Mouse (Mus musculus): ENCODE data around the gene Pam.

The Pam gene

DNA sequence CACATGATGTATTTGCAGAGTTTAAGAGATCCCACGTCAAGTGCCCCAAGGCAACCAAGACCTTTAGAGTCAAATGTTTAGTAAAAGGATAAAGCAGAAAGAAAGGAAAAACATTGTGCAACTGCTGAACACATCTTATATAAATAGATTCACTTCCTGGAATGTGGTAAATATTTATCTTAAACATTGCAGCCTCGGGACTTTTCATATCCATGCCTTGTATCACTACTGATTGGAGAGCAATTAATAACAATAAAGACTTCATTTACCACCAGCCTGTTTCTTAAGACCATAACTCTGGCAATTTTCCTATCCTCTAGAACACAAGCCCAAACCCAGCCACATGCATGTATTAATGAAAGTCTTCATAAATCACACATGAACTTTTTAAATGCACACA, 33.4 kb downstream of the Pam start:
- H3K36me3 ChIP-seq (ENCODE audit: control insufficient read depth, insufficient read depth, low read length, poor library complexity, severe bottlenecking): no peaks in the 10 kb centered on the region
- no peaks in the 10 kb centered on the region for H3K27me3 ChIP-seq (ENCODE audit: control insufficient read depth, insufficient read depth, low read length, poor library complexity, severe bottlenecking)
- no peak for DNase-seq (ENCODE audit: low read depth, low spot score)

- Histone ChIP-seq H3K36me3 (ENCODE audit: control insufficient read depth, insufficient read depth, low read length, poor library complexity, severe bottlenecking) (no peaks in the 10 kb centered on the region), H3K27me3 (ENCODE audit: control insufficient read depth, insufficient read depth, low read length, poor library complexity, severe bottlenecking) (no peaks in the 10 kb centered on the region)
- no peak for DNase-seq (ENCODE audit: low read depth, low spot score)
Observed at GRCm38 (mm10) chr1:98059401-98059800, 36.0 kb downstream of the Pam start.

DNA sequence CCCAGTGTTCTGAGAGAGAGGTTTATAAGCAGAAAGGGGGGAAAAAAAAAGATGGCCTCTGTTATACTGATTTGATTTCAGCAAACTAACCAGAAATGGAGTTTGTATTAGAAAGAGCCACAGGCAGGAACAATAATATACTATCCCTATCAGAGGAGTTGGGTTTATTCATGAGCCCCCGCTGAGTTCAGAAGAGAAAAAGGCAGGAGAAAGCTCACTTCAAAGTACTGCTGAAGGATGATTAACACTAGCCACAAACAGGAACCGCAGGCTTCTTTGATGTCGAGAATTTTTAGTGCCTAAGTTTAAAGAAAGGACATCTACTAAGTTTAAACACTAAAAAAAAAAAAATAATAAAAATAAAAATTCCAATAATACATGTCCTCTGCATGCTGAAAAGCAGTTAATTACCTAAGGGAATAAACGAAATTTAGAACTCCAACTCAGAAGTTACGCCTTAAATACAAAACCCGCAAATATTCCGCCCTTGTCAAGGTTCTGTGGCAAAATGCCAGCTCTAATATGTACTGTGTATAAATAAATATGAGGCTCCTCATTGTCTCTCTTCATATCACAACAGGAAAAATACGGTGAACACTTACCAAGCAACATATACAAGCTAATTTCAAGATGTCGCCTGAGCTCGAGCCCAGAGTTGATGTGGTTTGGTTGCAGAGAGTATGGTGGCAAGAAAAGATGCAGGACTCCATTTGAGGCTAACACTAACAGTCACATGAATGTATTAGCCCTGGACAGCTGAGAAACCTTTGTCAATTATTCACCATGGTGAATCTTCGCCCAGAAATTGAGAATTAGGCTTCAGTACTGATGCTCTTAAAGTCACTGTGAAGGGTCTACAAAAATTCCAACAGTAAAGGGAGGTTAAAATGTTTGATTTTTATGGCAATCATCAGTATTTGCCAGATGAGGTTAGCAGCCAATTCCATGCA, 38.2 kb downstream of the Pam start:
- no peak for DNase-seq (ENCODE audit: low read depth, low spot score)
- H3K27me3 ChIP-seq (ENCODE audit: control insufficient read depth, insufficient read depth, low read length, poor library complexity, severe bottlenecking): no peaks in the 10 kb centered on the region
- no peaks in the 10 kb centered on the region for H3K36me3 ChIP-seq (ENCODE audit: control insufficient read depth, insufficient read depth, low read length, poor library complexity, severe bottlenecking)

DNA sequence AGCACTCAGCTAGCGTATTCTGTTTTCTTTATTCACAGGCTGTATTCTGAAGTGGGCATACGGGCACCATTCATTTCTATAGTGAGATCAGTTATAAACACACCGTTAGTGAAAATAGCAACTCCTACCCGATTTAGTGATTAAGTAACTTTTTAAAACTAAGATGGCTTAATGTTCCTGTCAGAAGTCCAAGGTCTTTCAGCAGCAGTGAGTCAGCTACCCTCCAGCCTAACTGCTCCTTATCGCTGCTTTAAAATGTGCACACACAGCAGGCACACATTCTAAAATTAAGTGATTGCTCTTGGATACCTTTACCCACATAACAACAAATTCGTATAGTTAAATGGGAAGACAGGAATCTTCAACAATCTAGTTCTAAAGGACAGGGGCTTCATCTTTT, 39.2 kb downstream of the Pam start:
- Histone ChIP-seq H3K36me3 (ENCODE audit: control insufficient read depth, insufficient read depth, low read length, poor library complexity, severe bottlenecking) (no peaks in the 10 kb centered on the region), H3K27me3 (ENCODE audit: control insufficient read depth, insufficient read depth, low read length, poor library complexity, severe bottlenecking) (no peaks in the 10 kb centered on the region)
- no peak for DNase-seq (ENCODE audit: low read depth, low spot score)

DNA sequence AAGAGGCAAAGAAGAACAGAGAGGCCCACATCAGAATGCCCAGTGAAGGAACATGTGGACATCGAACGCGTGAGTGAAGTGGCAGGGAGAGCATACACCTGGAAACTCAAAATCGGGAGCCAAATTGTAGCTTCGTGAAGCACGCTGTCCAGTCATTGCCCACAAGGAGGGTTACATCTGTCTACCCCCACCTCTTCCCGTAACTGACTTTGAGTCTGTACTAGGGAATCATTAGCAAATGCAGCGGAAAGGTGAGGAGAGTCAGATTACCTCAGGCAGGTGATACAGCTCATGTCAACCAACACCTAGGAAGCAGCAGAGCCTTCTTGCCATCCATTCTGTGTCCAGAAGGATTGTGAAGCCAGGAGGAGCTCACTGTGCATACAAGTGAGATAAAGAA, 39.9 kb downstream of the Pam start:
- Histone ChIP-seq H3K36me3 (ENCODE audit: control insufficient read depth, insufficient read depth, low read length, poor library complexity, severe bottlenecking) (no peaks in the 10 kb centered on the region), H3K27me3 (ENCODE audit: control insufficient read depth, insufficient read depth, low read length, poor library complexity, severe bottlenecking) (no peaks in the 10 kb centered on the region)
- DNase-seq (ENCODE audit: low read depth, low spot score): no peak

DNA sequence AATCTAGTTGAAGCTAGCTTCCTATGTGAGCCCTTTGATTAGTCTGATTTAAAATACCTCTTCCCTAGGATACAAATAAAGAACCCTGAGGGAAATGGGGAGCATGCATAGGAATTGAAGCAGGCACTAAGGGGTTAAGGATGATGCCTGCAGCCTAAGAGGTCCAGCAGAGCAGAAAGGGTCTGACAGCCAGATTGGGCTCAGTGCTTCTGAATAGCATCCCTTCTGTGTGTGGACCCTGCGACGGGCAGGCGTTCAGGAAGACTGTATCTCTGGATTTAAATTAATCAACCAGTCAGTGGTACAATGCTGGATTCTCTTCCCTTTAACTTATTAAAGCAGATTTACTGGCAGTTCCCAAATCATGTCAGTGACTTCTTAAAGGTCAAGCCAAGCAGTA, 41.5 kb downstream of the Pam start:
- no peak for DNase-seq (ENCODE audit: low read depth, low spot score)
- no peaks in the 10 kb centered on the region for H3K36me3 ChIP-seq (ENCODE audit: control insufficient read depth, insufficient read depth, low read length, poor library complexity, severe bottlenecking)
- H3K27me3 ChIP-seq (ENCODE audit: control insufficient read depth, insufficient read depth, low read length, poor library complexity, severe bottlenecking): no peaks in the 10 kb centered on the region

GRCm38 (mm10) chr1:98053447-98053846, 42.0 kb downstream of the Pam start:
- Histone ChIP-seq H3K27me3 (ENCODE audit: control insufficient read depth, insufficient read depth, low read length, poor library complexity, severe bottlenecking) (no peaks in the 10 kb centered on the region), H3K36me3 (ENCODE audit: control insufficient read depth, insufficient read depth, low read length, poor library complexity, severe bottlenecking) (no peaks in the 10 kb centered on the region)
- no peak for DNase-seq (ENCODE audit: low read depth, low spot score)

GRCm38 (mm10) chr1:98052775-98053174, 42.7 kb downstream of the Pam start:
- no peak for DNase-seq (ENCODE audit: low read depth, low spot score)
- no peaks in the 10 kb centered on the region for H3K36me3 ChIP-seq (ENCODE audit: control insufficient read depth, insufficient read depth, low read length, poor library complexity, severe bottlenecking)
- no peaks in the 10 kb centered on the region for H3K27me3 ChIP-seq (ENCODE audit: control insufficient read depth, insufficient read depth, low read length, poor library complexity, severe bottlenecking)

DNA sequence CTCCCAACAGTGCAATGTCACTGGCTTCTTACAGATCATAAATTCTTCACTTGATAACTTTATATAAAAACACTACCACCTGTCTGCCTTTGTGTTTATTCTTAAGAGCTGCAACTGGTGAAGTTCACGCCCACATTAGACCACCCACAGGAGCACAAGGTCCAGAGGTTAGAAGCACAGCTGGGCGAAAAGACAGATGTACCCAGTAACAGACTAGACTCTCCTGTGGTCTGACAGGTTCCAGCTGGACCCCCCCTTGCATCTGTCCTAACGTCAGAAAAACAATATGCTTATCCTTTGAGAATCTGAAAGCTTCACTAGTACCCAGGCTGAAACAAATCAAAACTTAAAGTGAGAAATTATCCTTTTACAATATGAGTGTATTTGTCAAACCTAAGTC, 44.4 kb downstream of the Pam start:
- DNase-seq (ENCODE audit: low read depth, low spot score): no peak
- no peaks in the 10 kb centered on the region for H3K36me3 ChIP-seq (ENCODE audit: control insufficient read depth, insufficient read depth, low read length, poor library complexity, severe bottlenecking)
- H3K27me3 ChIP-seq (ENCODE audit: control insufficient read depth, insufficient read depth, low read length, poor library complexity, severe bottlenecking): no peaks in the 10 kb centered on the region

GRCm38 (mm10) chr1:98049756-98050155, 45.7 kb downstream of the Pam start:
- no peak for DNase-seq (ENCODE audit: low read depth, low spot score)

DNA sequence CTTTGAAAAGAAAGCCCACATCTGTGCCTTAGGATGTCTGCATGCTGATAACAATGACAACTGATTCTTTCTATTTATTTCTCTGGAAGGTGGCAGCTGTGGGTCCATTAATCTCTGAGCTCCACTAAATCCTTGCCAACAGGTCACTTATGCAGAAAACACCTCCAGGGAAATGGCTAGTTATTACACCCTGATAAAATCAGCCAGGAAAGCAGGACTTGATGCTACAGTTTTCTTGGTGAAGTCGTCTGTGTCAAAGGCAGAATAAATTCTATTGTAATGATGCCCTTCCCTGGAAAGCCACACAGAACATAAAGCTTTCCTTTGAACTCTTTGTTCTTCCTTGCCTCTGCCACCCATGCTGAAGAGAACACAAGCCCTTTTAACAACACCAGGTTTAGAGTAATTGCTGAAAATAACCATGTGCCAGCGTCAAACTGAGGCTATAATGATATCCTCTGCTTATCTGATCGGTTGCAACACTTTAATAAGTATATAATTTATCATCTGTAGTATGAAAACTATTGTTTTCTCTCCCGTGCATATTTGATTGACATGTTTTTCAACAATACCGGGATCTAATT, 47.1 kb downstream of the Pam start:
- Histone ChIP-seq H3K27me3 (ENCODE audit: control insufficient read depth, insufficient read depth, low read length, poor library complexity, severe bottlenecking) (no peaks in the 10 kb centered on the region), H3K36me3 (ENCODE audit: control insufficient read depth, insufficient read depth, low read length, poor library complexity, severe bottlenecking) (no peaks in the 10 kb centered on the region)
- DNase-seq (ENCODE audit: low read depth, low spot score): no peak

More at GRCm38 (mm10) chr1:98049756-98050155, 45.7 kb downstream of the Pam start:
- H3K27me3 ChIP-seq (ENCODE audit: control insufficient read depth, insufficient read depth, low read length, poor library complexity, severe bottlenecking): no peaks in the 10 kb centered on the region
- no peaks in the 10 kb centered on the region for H3K36me3 ChIP-seq (ENCODE audit: control insufficient read depth, insufficient read depth, low read length, poor library complexity, severe bottlenecking)

DNA sequence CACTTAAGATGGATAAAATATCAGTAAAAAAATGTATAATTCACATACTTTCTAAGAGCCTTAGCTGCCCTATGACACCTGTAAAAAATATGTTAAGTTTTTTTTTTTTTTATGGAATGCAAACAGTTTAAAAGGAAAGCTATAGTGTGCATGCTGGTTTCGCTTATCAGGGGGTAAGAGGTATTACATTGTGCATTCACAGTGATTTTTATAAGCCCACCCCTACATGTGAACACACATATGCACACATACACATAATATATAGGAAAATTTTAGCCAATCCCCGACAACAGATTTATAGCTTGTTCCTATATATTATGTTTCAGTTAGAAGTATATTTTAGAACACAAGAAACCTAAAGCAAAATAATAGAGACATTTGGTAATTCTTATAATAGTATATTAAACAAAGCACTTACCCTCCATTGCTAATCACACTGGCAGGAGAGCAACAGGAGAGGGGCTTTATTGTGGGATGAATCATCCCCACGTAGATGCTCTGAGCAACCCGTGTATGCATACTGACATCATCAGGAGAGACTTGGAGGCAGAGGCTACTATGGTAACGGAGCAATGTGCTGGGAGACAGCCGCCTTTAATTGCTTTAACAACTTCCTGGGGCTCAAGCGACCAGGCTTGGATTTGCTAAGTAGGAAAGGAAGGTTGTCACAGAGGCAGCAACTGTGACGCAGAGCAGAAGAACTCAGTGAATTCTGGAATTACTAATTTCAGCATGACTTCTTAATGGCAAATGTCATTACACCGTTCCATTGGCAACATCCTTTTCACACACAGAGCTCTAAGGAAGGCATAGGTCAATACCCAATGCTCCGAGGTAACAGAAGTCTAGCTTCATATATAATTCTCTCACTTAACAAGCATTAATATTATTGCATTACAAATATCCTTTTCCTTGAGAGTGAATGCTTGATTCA, 47.9 kb downstream of the Pam start:
- DNase-seq (ENCODE audit: low read depth, low spot score): no peak
- Histone ChIP-seq H3K27me3 (ENCODE audit: control insufficient read depth, insufficient read depth, low read length, poor library complexity, severe bottlenecking) (no peaks in the 10 kb centered on the region), H3K36me3 (ENCODE audit: control insufficient read depth, insufficient read depth, low read length, poor library complexity, severe bottlenecking) (no peaks in the 10 kb centered on the region)

GRCm38 (mm10) chr1:98042425-98042824, 53.0 kb downstream of the Pam start:
- DNase-seq (ENCODE audit: low read depth, low spot score): no peak
- no peaks in the 10 kb centered on the region for H3K27me3 ChIP-seq (ENCODE audit: control insufficient read depth, insufficient read depth, low read length, poor library complexity, severe bottlenecking)

GRCm38 (mm10) chr1:98038252-98038651, 57.2 kb downstream of the Pam start:
- no peak for DNase-seq (ENCODE audit: low read depth, low spot score)
- no peaks in the 10 kb centered on the region for H3K36me3 ChIP-seq (ENCODE audit: control insufficient read depth, insufficient read depth, low read length, poor library complexity, severe bottlenecking)

More at GRCm38 (mm10) chr1:98042425-98042824, 53.0 kb downstream of the Pam start:
- no peaks in the 10 kb centered on the region for H3K36me3 ChIP-seq (ENCODE audit: control insufficient read depth, insufficient read depth, low read length, poor library complexity, severe bottlenecking)

DNA sequence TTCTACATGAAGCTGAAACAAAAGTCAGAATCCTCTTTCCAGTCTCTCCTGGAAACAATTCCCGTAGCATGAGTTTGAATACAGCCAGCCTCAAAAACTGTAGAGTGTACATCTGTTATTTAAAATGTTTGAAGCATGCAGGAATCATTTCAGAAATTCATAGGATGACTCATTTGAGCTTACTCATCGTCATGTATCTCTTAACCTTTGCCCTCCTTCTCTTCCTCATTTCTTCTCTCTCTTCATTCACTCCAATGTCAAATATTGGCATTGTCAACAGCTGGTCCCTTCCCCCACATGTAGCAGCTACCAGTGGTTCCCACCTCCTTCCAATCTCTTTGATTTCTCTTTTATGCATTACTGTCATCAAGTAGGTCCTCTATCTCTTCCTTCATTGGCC, 59.7 kb downstream of the Pam start:
- no peaks in the 10 kb centered on the region for H3K36me3 ChIP-seq (ENCODE audit: control insufficient read depth, insufficient read depth, low read length, poor library complexity, severe bottlenecking)
- no peak for DNase-seq (ENCODE audit: low read depth, low spot score)
- H3K27me3 ChIP-seq (ENCODE audit: control insufficient read depth, insufficient read depth, low read length, poor library complexity, severe bottlenecking): no peaks in the 10 kb centered on the region

More at GRCm38 (mm10) chr1:98038252-98038651, 57.2 kb downstream of the Pam start:
- H3K27me3 ChIP-seq (ENCODE audit: control insufficient read depth, insufficient read depth, low read length, poor library complexity, severe bottlenecking): no peaks in the 10 kb centered on the region
